Mouse (Mus musculus): Measurements from ENCODE around the gene Osbpl5.

DNA sequence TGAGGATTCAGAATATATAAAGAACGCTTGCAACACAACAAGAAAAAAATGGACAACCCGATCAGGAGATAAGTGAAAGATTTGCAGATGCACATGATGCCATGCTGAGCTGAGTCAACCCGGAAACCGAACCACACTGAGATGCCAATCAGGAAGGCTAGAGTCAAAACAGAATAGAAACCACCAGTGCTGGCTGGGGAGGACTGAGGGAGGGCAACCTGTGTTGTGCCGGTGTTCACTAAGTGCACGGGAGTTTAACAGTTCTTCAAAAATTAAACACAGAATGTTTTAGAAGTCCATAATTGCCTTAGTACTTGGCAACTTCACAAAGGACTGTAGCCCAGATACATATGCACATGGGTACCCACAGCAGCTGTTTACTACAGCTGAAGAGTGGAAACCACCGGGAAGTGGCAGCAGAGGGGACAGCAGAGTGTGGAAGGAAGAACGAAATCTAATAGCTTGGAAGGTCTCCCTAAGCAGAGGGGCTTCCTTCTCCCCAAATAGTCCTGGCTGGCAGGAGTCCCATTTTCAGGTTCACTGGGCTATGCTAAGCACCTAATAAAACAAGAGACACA, 43.9 kb downstream of the Osbpl5 start:
- TF ChIP-seq POLR2A (IDR thresholded peaks at IDR 0.05; ENCODE audit: control insufficient read depth, low read depth, low read length) (no peak), CTCF (IDR thresholded peaks at IDR 0.05; ENCODE audit: control insufficient read depth, insufficient read depth, insufficient replicate concordance, low read depth, low read length) (no peak)

Data from testis, adult 2 months (tissue).